ENCODE assay signal across 7 mouse cellular contexts in genomic region chr13:95324626-95325079, GRCm38 (mm10). TPM values are rescaled to one million over a fixed set of nuclear protein-coding genes. Genes with fewer than 3 reads are reported as not detected.
DNase-seq lines count a peak whose midpoint lies in the region; ATAC-seq and TF ChIP-seq lines count a peak whose summit lies in the region.

No protein-coding gene starts in this region.

- H3K9me3 ChIP-seq in lung, embryonic 14.5 days (ENCODE audit: low read depth, low read length), result no peaks in the 10 kb centered on the region
- H3K9me3 ChIP-seq in forebrain, embryonic 10.5 days, result no peaks in the 10 kb centered on the region
- no peaks in the 10 kb centered on the region for H3K9me3 ChIP-seq in intestine, embryonic 15.5 days
- H3K9me3 ChIP-seq in midbrain, postnatal 0 days (ENCODE audit: low read length), result no peaks in the 10 kb centered on the region

- peaks cover 12% of the 10 kb centered on the region; the same call in 1 of the 2 replicates for H3K4me1 ChIP-seq in lung, embryonic 14.5 days (ENCODE audit: insufficient read depth)
- H3K4me1 ChIP-seq in forebrain, embryonic 10.5 days, result peaks cover 27% of the 10 kb centered on the region
- H3K4me1 ChIP-seq in intestine, embryonic 15.5 days (replicated peaks), result peaks cover 13% of the 10 kb centered on the region; the same call in 1 of the 2 replicates
- H3K4me1 ChIP-seq in midbrain, postnatal 0 days (ENCODE audit: insufficient read depth, low read length), result peaks cover 13% of the 10 kb centered on the region

- H3K4me3 ChIP-seq in lung, embryonic 14.5 days (ENCODE audit: low read depth, low read length), result peak overlapping the region; percentile 81
- H3K4me3 ChIP-seq in forebrain, embryonic 10.5 days, result peak overlapping the region; percentile 87
- H3K4me3 ChIP-seq in intestine, embryonic 15.5 days (replicated peaks), result peak overlapping the region; percentile 87
- peak overlapping the region; percentile 88 for H3K4me3 ChIP-seq in midbrain, postnatal 0 days (ENCODE audit: low read depth, low read length)

- ATAC-seq in lung, embryonic 14.5 days (ENCODE audit: insufficient read depth), result peak; percentile 37; the same call in 1 of the 2 replicates
- peak; percentile 37 for ATAC-seq in intestine, embryonic 15.5 days
- ATAC-seq in midbrain, postnatal 0 days (ENCODE audit: low FRiP score), result peak; percentile 41

- H3K27me3 ChIP-seq in lung, embryonic 14.5 days (ENCODE audit: insufficient read depth, low read length), result no peaks in the 10 kb centered on the region
- H3K27me3 ChIP-seq in forebrain, embryonic 10.5 days (ENCODE audit: poor library complexity, severe bottlenecking), result no peaks in the 10 kb centered on the region
- H3K27me3 ChIP-seq in intestine, embryonic 15.5 days (replicated peaks), result no peaks in the 10 kb centered on the region
- no peaks in the 10 kb centered on the region for H3K27me3 ChIP-seq in midbrain, postnatal 0 days (ENCODE audit: insufficient read depth, low read length)

- H3K4me2 ChIP-seq in lung, embryonic 14.5 days, result peak overlapping the region; percentile 96
- H3K4me2 ChIP-seq in intestine, embryonic 15.5 days (replicated peaks), result peak overlapping the region; percentile 86
- peak overlapping the region; percentile 82 for H3K4me2 ChIP-seq in midbrain, postnatal 0 days (ENCODE audit: low read depth, low read length, poor library complexity, severe bottlenecking)

- under 1% methylated on average over 22 of the region's 22 CpGs for WGBS in lung, embryonic 14.5 days
- WGBS in forebrain, embryonic 10.5 days, result under 1% methylated on average over 22 of the region's 22 CpGs
- under 1% methylated on average over 22 of the region's 22 CpGs for WGBS in intestine, embryonic 15.5 days
- under 1% methylated on average over 22 of the region's 22 CpGs for WGBS in midbrain, postnatal 0 days

- TF ChIP-seq CTCF in lung, embryonic 14.5 days (IDR thresholded peaks at IDR 0.05; ENCODE audit: low read depth), result no peak
- TF ChIP-seq CTCF in midbrain, postnatal 0 days (IDR thresholded peaks at IDR 0.05), result no peak

- peak overlapping the region; percentile 99 for H3K9ac ChIP-seq in lung, embryonic 14.5 days
- peak overlapping the region; percentile 99 for H3K9ac ChIP-seq in intestine, embryonic 15.5 days
- peak overlapping the region; percentile 100 for H3K9ac ChIP-seq in midbrain, postnatal 0 days (replicated peaks; ENCODE audit: low read length, poor library complexity, severe bottlenecking)

- DNase-seq in lung, embryonic 14.5 days, result no peak
- DNase-seq in lung, postnatal 25 days (ENCODE audit: low spot score), result no peak
- peak; percentile 66 for DNase-seq in adipocyte (ENCODE audit: low spot score)
- peak; percentile 62 for DNase-seq in forebrain, embryonic 10.5 days (ENCODE audit: extremely low spot score, low spot score)
- no peak for DNase-seq in midbrain, postnatal 0 days (ENCODE audit: low spot score)
- DNase-seq in embryo, embryonic 11 days, result no peak

- H3K36me3 ChIP-seq in lung, embryonic 14.5 days (ENCODE audit: insufficient read depth), result peaks cover 9% of the 10 kb centered on the region
- H3K36me3 ChIP-seq in forebrain, embryonic 10.5 days (replicated peaks), result peaks cover 8% of the 10 kb centered on the region
- no peaks in the 10 kb centered on the region for H3K36me3 ChIP-seq in intestine, embryonic 15.5 days
- H3K36me3 ChIP-seq in midbrain, postnatal 0 days (ENCODE audit: insufficient read depth, low read length), result no peaks in the 10 kb centered on the region

- peak overlapping the region; percentile 100 for H3K27ac ChIP-seq in lung, embryonic 14.5 days (ENCODE audit: low read depth)
- peak overlapping the region; percentile 99 for H3K27ac ChIP-seq in forebrain, embryonic 10.5 days
- peak overlapping the region; percentile 99 for H3K27ac ChIP-seq in intestine, embryonic 15.5 days
- H3K27ac ChIP-seq in midbrain, postnatal 0 days (ENCODE audit: low read depth, low read length), result peak overlapping the region; percentile 98

RNA-seq across cellular contexts. Expression of gene Zbed3, which starts 1.2 kb away (rescaled TPM):
- 73.5 and 74.9 TPM in 2 replicates for polyA plus RNA-seq in lung, embryonic 14.5 days (2014; fragmentation: Nextera tagmentation; extraction: Ambion mirVana)
- polyA plus RNA-seq in forebrain, embryonic 10.5 days (2016; fragmentation: Nextera tagmentation; extraction: Ambion mirVana), result 51.6 and 55.2 TPM in 2 replicates
- 49.2 and 53.4 TPM in 2 replicates for polyA plus RNA-seq in intestine, embryonic 15.5 days (2015; fragmentation: Nextera tagmentation; extraction: Ambion mirVana)
- total RNA-seq in midbrain, postnatal 0 days (2014; rRNA removed), result 17.7 and 23.8 TPM in 2 replicates
- polyA plus RNA-seq in midbrain, postnatal 0 days (2015; fragmentation: Nextera tagmentation; extraction: Ambion mirVana), result 26.6 and 31.5 TPM in 2 replicates

RNA-seq across cellular contexts. Expression of gene Aggf1, which starts 50.5 kb away (rescaled TPM):
- polyA plus RNA-seq in lung, embryonic 14.5 days (2014; fragmentation: Nextera tagmentation; extraction: Ambion mirVana), result 32.2 and 35.7 TPM in 2 replicates
- polyA plus RNA-seq in forebrain, embryonic 10.5 days (2016; fragmentation: Nextera tagmentation; extraction: Ambion mirVana), result 39.5 and 41.0 TPM in 2 replicates
- polyA plus RNA-seq in intestine, embryonic 15.5 days (2015; fragmentation: Nextera tagmentation; extraction: Ambion mirVana), result 29.8 and 32.3 TPM in 2 replicates
- total RNA-seq in midbrain, postnatal 0 days (2014; rRNA removed), result 25.5 and 27.6 TPM in 2 replicates
- 26.7 and 28.7 TPM in 2 replicates for polyA plus RNA-seq in midbrain, postnatal 0 days (2015; fragmentation: Nextera tagmentation; extraction: Ambion mirVana)

Comparison
In these comparisons a context has a peak if more than half of its experiments do, and no peak if none do; other contexts are left out.
1. DNase-seq: peak in adipocyte (single experiment) and forebrain, embryonic 10.5 days (single experiment); none in lung, embryonic 14.5 days (single experiment), lung, postnatal 25 days (single experiment), midbrain, postnatal 0 days (single experiment) and embryo, embryonic 11 days (single experiment).
2. Peak in every context shown above with its lines, with median percentiles within 50 percentile points of each other: ATAC-seq, H3K27ac ChIP-seq, H3K4me2 ChIP-seq, H3K4me3 ChIP-seq and H3K9ac ChIP-seq.